17 mouse cellular contexts compared by ENCODE assay signal in genomic region chr5:113291125-113291524, GRCm38 (mm10). TPM values are rescaled to one million over a fixed set of nuclear protein-coding genes. Genes with fewer than 3 reads are reported as not detected.
DNase-seq lines count a peak whose midpoint lies in the region; TF ChIP-seq lines count a peak whose summit lies in the region.
"Had no signal": no experiment of that assay in that cellular context is flagged by ENCODE, and none has a peak within 500 bp of the region (broad histone marks: within the 10 kb centered on the region; RNA-seq: fewer than 3 reads in every experiment).

No protein-coding gene starts in this region.

- no peaks in the 10 kb centered on the region for H3K36me3 ChIP-seq in heart, adult 2 months (ENCODE audit: control insufficient read depth, insufficient read depth, low read length)
- H3K36me3 ChIP-seq: embryonic facial prominence, embryonic 13.5 days; forebrain, embryonic 12.5 days; hindbrain, embryonic 12.5 days had no signal

- DNase-seq in layer of hippocampus, adult 2 months (ENCODE audit: low spot score in 2 of 2) = no peak
- DNase-seq in layer of hippocampus, postnatal 14 days (ENCODE audit: low spot score in 2 of 2) = no peak
- peak; percentile 93 for DNase-seq in cerebellum, adult 11-12 months
- peak; percentile 93 for DNase-seq in cerebellum, adult 9-10 months
- peak; percentile 81 to 83 for DNase-seq in cerebellum, postnatal 25 days
- no peak for DNase-seq in heart, adult 2 months
- DNase-seq in kidney, adult 9 months = no peak
- DNase-seq in kidney, adult 11 months = no peak
- DNase-seq: adrenal gland, postnatal 10 days; gastrocnemius, postnatal 10 days; heart, adult 18-20 months; heart, postnatal 36 days; kidney, adult 2 months had no signal

- no peaks in the 10 kb centered on the region for H3K4me1 ChIP-seq in heart, adult 2 months (ENCODE audit: control insufficient read depth, insufficient read depth, low read length)

- TF ChIP-seq CTCF in layer of hippocampus, adult 2 months (conservative IDR thresholded peaks at IDR 0.05) = no peak
- no peak for TF ChIP-seq CTCF in heart, adult 2 months (IDR thresholded peaks at IDR 0.05)

- H3K27ac ChIP-seq in layer of hippocampus, adult 2 months = 0 out of 2 replicates have a peak overlapping the region, but pooled peaks have one; percentile 46
- H3K27ac ChIP-seq in heart, adult 2 months = no peak overlapping the region
- H3K27ac ChIP-seq: embryonic facial prominence, embryonic 13.5 days; forebrain, embryonic 12.5 days; hindbrain, embryonic 12.5 days had no signal

- no peak for TF ChIP-seq POLR2A in heart, adult 2 months (IDR thresholded peaks at IDR 0.05; ENCODE audit: insufficient read depth, low read depth, low read length)

- no peak for TF ChIP-seq EP300 in heart, adult 2 months (IDR thresholded peaks at IDR 0.05; ENCODE audit: insufficient read depth, low read depth, low read length)

- peaks cover 10% of the 10 kb centered on the region for H3K27me3 ChIP-seq in heart, adult 2 months (ENCODE audit: control insufficient read depth, insufficient read depth, low read length)

- intact Hi-C loops in heart, adult 2 months (cut with DNase I) = no loop called here

- WGBS in heart, adult 2 months = 74% methylated on average over 4 of the region's 4 CpGs

- H3K9ac ChIP-seq in heart, adult 2 months (ENCODE audit: low read depth, low read length) = no peak overlapping the region
- H3K9ac ChIP-seq: embryonic facial prominence, embryonic 13.5 days; forebrain, embryonic 12.5 days; hindbrain, embryonic 12.5 days had no signal

- H3K4me3 ChIP-seq in layer of hippocampus, adult 2 months = no peak overlapping the region
- no peak overlapping the region for H3K4me3 ChIP-seq in heart, adult 2 months
- H3K4me3 ChIP-seq: embryonic facial prominence, embryonic 13.5 days; forebrain, embryonic 12.5 days; hindbrain, embryonic 12.5 days had no signal

- no peaks in the 10 kb centered on the region for H3K79me2 ChIP-seq in heart, adult 2 months (replicated peaks; ENCODE audit: control insufficient read depth, insufficient read depth, low read length)

RNA-seq across cellular contexts. Expression of gene Sgsm1, which starts 19.5 kb away (rescaled TPM):
- 10 to 100 TPM; 80.3 to 85.4 TPM for total RNA-seq in layer of hippocampus, adult 2 months (2021)
- 10 to 100 TPM; 67.8 to 73.2 TPM for total RNA-seq in layer of hippocampus, postnatal 14 days (2021)
- 1 to 10 TPM in 1 of 2 experiments, under 1 TPM in 1; 0.52 to 1.2 TPM for total RNA-seq in heart, adult 2 months (2021)
- 0.43 and 0.67 TPM in 2 replicates for polyA plus RNA-seq in heart, adult 2 months (2012; rRNA removed)
- total RNA-seq: MEL had no signal

Comparison
In these comparisons a context has a peak if more than half of its experiments do, and no peak if none do; other contexts are left out.
1. DNase-seq: peak in cerebellum, adult 11-12 months (single experiment), cerebellum, adult 9-10 months (single experiment) and cerebellum, postnatal 25 days (2 of 2); none in layer of hippocampus, adult 2 months (0 of 2), layer of hippocampus, postnatal 14 days (0 of 2), heart, adult 2 months (0 of 2), kidney, adult 9 months (single experiment) and kidney, adult 11 months (single experiment).
2. RNA of gene Sgsm1, which starts 19.5 kb away (total RNA-seq): 80.3 to 85.4 TPM in layer of hippocampus, adult 2 months and 67.8 to 73.2 TPM in layer of hippocampus, postnatal 14 days; 0.52 to 1.2 TPM in heart, adult 2 months; every median in the first group is over 10 times any median in the second.